Mouse (Mus musculus): ENCODE measurements around the gene Vmn2r49.
"Not testable (repeated sequence)": the region's sequence is repeated elsewhere in the genome, so short reads cannot be mapped to it uniquely, and the experiment has no call there.

Gene Vmn2r49

GRCm38 (mm10) chr7:9992157-9992556 lies at the start of gene Vmn2r49:
Gene Vmn2r49, minus strand, starts transcription at chr7:9992257.
- not testable (repeated sequence) for DNase-seq

- DNase-seq = not testable (repeated sequence)
These were observed 38.6 kb downstream of the Vmn2r49 start, which contains the start of gene Vmn2r48 for GRCm38 (mm10) chr7:9953485-9953884. Gene Vmn2r48, minus strand, starts transcription at chr7:9953585.
